Mouse (Mus musculus) mesoderm, embryonic 11.5 days (tissue): Measurements from ENCODE around the gene 4930556J24Rik.
A peak's percentile ranks its signal among the peaks of the same experiment; 100 is the strongest.
"Not testable (repeated sequence)": the region's sequence is repeated elsewhere in the genome, so short reads cannot be mapped to it uniquely, and the experiment has no call there.

Experiments
- DNase-seq: peaks from one replicate; pipeline ENCODE4 v3.0.0-alpha.2; 2012; ENCODE audit warnings: low read depth, low spot score

Gene 4930556J24Rik

GRCm38 (mm10) chr11:3976678-3977077 is at the start of gene 4930556J24Rik:
4930556J24Rik (minus strand) TSS chr11:3976778.
- DNase-seq: no peak

- DNase-seq: no peak
Observed at GRCm38 (mm10) chr11:4023321-4023720, 46.7 kb upstream of the 4930556J24Rik start.

- DNase-seq: not testable (repeated sequence)
Observed at GRCm38 (mm10) chr11:4022111-4022510, 45.5 kb upstream of the 4930556J24Rik start.

- DNase-seq: not testable (repeated sequence)
Observed at GRCm38 (mm10) chr11:4015796-4016195, 39.2 kb upstream of the 4930556J24Rik start.

- DNase-seq: no peak
Observed at GRCm38 (mm10) chr11:4012616-4013015, 36.0 kb upstream of the 4930556J24Rik start.

GRCm38 (mm10) chr11:4006462-4006861 is 29.9 kb upstream of the 4930556J24Rik start:
- no peak for DNase-seq

- no peak for DNase-seq
Observed at GRCm38 (mm10) chr11:4005220-4005805, 28.7 kb upstream of the 4930556J24Rik start.

- peak; percentile 73 for DNase-seq
Observed at GRCm38 (mm10) chr11:4001603-4002002, 25.0 kb upstream of the 4930556J24Rik start.

- DNase-seq: no peak
Observed at GRCm38 (mm10) chr11:3999547-3999946, 23.0 kb upstream of the 4930556J24Rik start.

GRCm38 (mm10) chr11:3997978-3998720 is 21.6 kb upstream of the 4930556J24Rik start:
- peak; percentile 19 for DNase-seq

GRCm38 (mm10) chr11:3996840-3997239 is 20.3 kb upstream of the 4930556J24Rik start:
- no peak for DNase-seq

GRCm38 (mm10) chr11:3995511-3995910 is 18.9 kb upstream of the 4930556J24Rik start:
- DNase-seq: no peak

- no peak for DNase-seq
Observed at GRCm38 (mm10) chr11:3993914-3994313, 17.3 kb upstream of the 4930556J24Rik start.

GRCm38 (mm10) chr11:3993132-3993531 is 16.6 kb upstream of the 4930556J24Rik start:
- DNase-seq: no peak

- no peak for DNase-seq
Observed at GRCm38 (mm10) chr11:3989748-3990147, 13.2 kb upstream of the 4930556J24Rik start.

- DNase-seq: peak; percentile 24
Observed at GRCm38 (mm10) chr11:3983863-3984745, 7.5 kb upstream of the 4930556J24Rik start.

- DNase-seq: peak; percentile 26
Observed at GRCm38 (mm10) chr11:3983291-3983862, 6.8 kb upstream of the 4930556J24Rik start, which contains the start of gene Gal3st1. Gal3st1 (plus strand) TSS chr11:3983636.

- peak; percentile 12 for DNase-seq
Observed at GRCm38 (mm10) chr11:3982275-3983209, 6.0 kb upstream of the 4930556J24Rik start.

GRCm38 (mm10) chr11:3981536-3981935 is 5.0 kb upstream of the 4930556J24Rik start:
- DNase-seq: peak; percentile 8

- no peak for DNase-seq
Observed at GRCm38 (mm10) chr11:3978421-3978820, 1.8 kb upstream of the 4930556J24Rik start.

- no peak for DNase-seq
Observed at GRCm38 (mm10) chr11:3974311-3974710, 2.3 kb downstream of the 4930556J24Rik start.
